Mouse (Mus musculus) spleen, adult 12 weeks (tissue): ENCODE measurements around the gene Arhgef25.
"Not testable (repeated sequence)": the region's sequence is repeated elsewhere in the genome, so short reads cannot be mapped to it uniquely, and the experiment has no call there.

ENCODE experiments used
- DNase-seq: peaks from one replicate; pipeline ENCODE4 v3.0.0; 2022; ENCODE audit warnings: low spot score

The Arhgef25 gene

DNA sequence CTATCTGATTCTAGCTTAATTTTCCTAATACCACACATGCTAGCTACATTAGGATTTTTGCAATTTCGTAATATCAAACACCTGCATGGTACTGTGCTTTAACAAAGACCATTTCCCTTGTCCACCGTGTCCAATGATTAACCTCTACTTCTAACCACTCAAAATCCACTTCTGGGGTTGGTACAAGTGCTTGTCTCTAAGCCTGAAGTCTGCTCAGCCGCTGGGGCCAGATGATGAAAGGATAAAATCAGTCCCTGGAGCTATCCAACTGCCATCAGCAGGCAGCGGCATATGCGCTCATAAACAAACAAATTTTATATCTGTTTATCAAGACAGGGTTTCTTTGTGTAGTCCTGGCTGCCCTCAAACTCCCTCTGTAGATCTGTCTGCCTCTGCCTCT is 14.7 kb upstream of the Arhgef25 start:
- DNase-seq: no peak

- DNase-seq: no peak
Observed at GRCm38 (mm10) chr10:127203106-127203505, 13.2 kb upstream of the Arhgef25 start.

DNA sequence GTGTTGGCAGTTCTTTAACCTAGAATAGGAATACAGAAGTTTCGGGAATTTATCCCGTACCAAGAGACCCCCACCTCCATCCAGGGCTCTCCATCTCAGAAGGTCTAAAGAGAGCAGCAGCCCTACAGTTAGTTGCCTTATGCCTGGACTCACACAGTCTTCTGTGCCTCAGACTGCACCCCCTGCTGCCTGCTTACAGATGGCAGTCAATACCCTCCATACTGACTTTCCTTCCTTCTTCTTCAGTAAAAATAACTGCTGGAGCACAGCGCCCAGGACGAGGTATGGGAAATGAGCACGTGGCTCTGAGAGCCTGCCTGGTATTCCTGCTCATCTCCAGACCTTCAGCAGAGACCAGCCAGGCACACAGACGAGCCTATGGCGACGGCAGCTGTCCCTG is 10.4 kb upstream of the Arhgef25 start:
- DNase-seq: no peak

DNA sequence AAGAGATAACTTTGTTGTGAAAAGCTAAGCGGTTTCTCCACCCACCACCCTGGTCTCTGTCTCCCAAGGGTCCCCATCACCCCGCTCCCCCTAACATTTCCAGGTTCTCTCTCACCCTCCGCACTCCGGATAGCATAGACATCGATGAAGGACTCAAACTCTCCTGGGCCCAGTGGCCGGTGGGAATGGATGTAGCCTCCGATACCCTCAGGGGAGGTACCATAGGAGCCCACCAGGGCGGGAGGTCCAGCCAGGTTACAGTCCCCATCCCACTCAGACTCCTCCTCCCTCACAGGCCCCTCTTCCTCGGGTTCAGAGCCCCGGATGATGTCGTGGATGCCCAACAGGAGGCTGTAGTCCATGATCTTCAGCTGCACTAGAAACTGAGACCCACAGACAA is 9.6 kb upstream of the Arhgef25 start:
- no peak for DNase-seq

DNA sequence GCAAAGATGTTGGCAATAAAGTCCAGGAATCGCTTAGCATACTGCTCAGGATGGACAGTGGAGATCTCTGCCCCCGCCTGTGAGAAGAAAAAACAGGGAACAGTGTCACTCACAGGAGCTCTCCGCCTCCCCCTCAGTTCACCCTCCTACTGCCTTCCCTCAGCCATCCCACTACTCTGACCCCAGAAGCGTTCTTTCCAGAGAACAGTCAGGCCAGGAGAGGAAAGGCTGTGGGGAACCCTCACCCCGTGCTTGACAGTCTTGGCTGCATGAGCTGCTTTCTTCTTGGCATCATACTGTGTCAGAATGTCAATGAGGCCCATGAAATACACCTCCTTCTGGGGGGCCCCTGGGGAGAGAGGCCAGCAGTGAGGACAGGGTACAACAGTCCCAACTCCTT is 9.2 kb upstream of the Arhgef25 start:
- no peak for DNase-seq

- DNase-seq: no peak
Observed at GRCm38 (mm10) chr10:127198492-127198891, 8.6 kb upstream of the Arhgef25 start.

DNA sequence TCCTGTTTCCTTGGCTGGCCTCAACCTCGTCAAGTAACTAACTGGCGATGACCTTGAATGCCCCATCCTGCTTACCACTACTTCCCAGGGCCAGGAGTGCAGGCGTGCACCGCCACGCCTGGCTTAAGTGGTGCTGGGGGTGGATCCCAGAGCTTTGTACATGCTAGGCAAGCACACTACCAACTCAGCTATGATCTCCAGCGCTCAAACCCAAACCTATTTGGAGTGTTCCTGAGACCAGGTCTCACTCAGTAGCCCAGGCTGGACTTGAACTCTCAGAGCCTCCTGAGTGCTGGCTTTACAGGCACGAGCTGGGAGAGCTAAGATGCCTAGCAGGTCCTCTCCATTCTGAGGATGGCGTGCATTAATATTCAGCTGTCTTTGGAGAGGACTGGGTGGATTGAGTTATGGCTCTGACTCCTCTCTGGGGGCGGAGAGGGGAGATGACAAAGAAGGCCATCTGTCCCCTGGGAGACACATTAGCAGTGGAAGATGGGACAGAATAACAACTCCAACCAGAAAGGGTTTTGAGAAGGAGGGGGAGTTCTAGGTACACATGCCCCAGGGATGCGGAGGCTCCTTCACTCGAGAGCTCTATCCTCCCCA is 7.7 kb upstream of the Arhgef25 start:
- no peak for DNase-seq

- no peak for DNase-seq
Observed at GRCm38 (mm10) chr10:127197104-127197503, 7.2 kb upstream of the Arhgef25 start.

DNA sequence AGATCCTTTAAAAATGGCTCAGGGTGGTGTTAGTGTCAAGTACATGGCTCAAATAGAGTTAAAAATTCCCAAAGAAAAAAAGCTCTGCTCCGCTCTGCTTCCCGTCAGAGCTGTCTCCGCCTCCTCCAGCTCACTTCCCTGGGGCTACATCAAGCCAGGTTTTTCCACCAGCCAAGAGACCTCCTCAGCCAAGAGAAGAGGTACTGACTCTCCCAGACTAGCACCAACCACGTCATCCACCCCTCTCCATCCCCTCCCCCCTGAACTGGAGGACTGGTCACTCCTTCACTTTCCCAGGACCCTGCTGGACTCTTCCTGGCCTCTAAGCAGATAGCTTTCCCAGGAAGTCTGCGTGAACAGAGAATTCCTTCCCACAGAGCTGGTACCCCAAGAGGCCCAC is 6.5 kb upstream of the Arhgef25 start:
- no peak for DNase-seq

GRCm38 (mm10) chr10:127195328-127196129 is 5.6 kb upstream of the Arhgef25 start, which contains the start of gene Dtx3:
Dtx3 (minus strand) TSS chr10:127195728.
- no peak for DNase-seq

GRCm38 (mm10) chr10:127194428-127195327 is 4.8 kb upstream of the Arhgef25 start:
- no peak for DNase-seq

DNA sequence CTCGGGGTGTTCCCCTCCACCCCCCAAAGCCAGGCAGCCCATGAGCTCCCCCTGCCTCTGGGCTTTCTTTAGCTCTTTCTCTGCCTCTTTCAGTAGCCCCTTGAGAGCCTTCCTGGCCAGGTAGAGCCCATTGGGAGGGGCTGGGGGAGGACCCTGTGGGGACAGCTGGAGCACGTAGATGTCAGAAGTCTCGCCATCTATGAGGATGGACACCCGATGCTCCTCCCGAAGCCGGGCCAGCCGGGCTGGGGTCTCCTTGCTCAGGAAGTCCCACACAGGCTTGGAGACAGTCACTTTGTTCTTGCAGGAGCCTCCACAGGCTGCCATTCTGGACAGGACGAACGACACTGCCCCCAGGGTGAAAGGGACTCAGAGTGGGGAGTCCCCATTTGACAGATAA is 3.1 kb upstream of the Arhgef25 start:
- DNase-seq: no peak

GRCm38 (mm10) chr10:127192057-127192328 is 2.1 kb upstream of the Arhgef25 start:
- not testable (repeated sequence) for DNase-seq

- DNase-seq: no peak
Observed at GRCm38 (mm10) chr10:127191191-127192056, 1.5 kb upstream of the Arhgef25 start.

DNA sequence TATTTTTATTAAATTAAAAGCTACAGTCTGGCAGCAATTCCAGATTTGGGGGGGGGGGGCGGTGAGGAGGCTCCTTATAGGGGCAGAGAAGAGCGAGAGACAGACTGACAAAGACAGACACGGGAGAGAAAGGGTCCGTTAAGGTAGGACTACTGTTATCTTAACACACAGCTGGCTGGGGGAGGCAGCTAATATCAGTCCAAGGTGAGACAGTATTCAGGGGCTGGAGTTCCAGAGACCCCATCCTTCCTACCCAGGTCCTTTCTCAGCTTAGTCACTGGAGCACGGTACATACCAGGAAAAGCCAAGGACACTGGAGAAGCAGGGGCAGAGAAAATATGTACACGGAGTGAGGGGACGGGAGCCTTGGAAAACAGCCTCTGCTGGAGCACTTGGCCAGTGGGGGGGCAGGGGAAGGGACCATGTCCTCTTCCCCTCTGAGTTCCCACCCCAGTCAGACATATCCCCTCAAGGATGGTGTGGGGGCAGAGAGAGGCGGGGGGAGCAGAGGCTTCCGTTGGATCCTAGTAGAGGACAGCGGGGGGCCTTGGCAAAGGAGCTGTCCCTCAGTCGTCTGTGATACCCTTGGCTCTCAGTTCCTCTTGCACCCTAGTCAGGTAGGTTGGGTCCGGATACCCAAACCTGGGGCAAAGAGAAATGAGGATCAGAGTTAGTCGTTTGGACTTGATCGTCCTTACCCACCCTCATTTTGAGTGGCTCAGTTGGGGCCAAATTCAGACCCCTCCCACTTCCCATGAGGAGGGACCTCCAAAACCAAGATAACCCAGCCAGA is 711 bp upstream of the Arhgef25 start:
- no peak for DNase-seq

GRCm38 (mm10) chr10:127189116-127189650 is 700 bp downstream of the Arhgef25 start:
- peak; percentile 54 for DNase-seq

GRCm38 (mm10) chr10:127188465-127189115 is 1.3 kb downstream of the Arhgef25 start:
- DNase-seq: no peak

DNA sequence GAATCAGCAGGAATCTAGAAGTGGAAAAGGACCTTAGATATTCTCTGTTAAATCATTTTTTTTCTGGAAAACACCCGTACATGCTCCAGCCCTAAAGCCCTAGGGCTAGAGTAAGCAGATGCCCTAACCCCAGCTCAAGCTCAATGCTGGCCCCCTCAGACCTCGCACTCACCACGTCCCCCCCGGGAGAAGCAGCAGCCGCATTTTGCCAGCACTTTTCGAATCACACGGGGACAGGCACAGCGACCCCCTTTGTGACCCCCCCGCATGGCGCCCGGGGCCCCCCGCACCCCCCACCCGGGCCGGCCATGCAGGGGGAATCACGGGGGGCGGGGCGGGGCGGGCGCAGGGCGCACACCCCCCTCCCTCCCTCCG is 1.8 kb downstream of the Arhgef25 start:
- DNase-seq: no peak

DNA sequence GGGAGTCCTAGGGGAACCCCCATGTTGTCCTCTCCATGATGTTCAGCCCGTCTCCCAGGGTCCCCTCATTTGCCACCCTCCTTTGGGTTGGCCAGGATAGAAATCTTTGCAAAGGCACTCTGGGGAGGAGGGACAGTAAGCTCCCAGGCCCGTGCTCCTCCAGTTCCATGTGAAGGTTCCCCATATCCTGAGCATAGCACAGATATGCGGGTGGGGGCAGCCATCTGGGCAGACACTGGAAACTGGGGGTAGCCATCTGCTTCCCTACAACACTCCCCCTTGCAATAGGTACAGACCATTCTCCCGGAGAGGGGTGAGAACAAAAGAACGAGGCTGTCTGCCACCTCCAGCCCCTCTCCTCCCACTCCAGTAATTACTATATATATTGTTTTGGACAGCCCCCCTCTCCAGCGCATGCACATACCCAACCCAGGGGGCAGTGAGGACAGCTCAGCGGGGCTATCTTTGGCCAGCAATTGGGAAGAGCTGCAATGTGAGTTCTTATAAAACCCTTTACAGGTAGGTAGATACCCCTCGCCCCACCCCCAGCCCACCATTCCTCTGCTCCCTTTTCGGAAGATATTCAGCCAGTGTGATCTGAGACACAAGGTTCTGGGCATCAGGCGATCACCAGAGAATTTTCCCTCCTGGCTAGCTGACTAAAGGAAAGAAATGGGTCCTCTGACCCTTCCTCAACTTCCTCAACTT is 2.4 kb downstream of the Arhgef25 start:
- no peak for DNase-seq

DNA sequence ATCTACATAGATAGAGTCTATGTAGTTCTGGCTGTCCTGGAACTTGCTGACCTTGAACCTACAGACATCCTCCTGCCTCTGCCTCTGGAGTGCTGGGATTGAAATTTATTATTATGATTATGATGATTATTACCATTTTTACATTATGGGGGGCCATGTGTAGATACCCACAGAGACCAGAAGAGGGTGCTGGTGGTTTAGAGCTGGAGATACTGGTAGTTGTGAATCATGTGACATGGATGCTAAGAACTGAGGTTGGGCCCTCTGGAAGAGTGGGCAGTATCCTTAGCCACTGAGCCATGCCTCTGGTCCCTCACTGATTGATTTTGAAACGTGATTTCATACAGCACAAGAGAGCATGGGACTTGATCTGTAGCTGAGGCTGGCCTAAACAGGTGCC is 3.4 kb downstream of the Arhgef25 start:
- DNase-seq: no peak
